Mouse (Mus musculus): ENCODE measurements at regions not wholly inside any gene's neighbourhood (a gene's known extent, or its start where the extent isn't known, plus 50 kb on each side); places are given as distances from the start of the nearest gene placed in this dataset.

DNA sequence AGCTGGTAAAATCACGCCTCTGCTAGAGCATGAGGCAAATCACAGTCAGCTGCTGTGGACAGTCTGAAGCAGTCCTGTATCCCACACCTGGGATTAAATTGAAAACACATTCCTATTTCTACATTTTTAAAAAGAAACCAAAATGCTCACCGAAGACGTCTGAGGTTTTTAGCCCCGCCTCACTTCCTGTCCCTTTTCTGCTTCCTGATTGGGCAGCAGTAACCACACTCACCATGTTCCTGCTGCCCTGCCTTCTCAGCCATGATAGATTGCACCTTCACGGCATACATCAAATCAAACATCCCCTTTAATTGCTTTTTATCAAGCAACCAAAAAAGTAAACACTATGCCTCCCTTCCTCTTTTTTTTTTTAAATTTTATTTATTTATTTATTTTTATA is 150.1 kb upstream of the Jarid2 start:
- DNase-seq = no peak

- DNase-seq = no peak
Observed at GRCm38 (mm10) chr13:44580156-44580736, 149.0 kb upstream of the Jarid2 start.

DNA sequence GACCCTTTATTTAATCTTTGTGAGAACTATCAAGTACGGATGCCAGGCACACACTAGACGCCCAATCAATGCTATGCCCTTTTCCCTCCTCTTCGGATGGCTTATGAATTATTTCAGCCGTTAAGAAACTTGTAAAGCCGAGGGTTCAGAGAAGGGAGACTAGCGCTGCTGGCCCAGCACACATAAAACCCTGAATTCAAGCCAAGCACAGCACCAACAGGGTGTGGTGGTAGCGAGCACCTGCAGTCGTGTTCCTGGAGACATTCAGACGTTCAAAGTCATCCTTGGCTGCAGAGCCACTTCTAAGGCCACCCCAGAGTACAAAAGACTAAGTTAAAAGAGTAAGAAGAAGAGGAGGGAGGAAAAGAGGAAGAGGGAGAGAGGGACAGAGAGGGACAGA is 148.5 kb upstream of the Jarid2 start:
- peak in 1 of 2 experiments; percentile 19 for DNase-seq

DNA sequence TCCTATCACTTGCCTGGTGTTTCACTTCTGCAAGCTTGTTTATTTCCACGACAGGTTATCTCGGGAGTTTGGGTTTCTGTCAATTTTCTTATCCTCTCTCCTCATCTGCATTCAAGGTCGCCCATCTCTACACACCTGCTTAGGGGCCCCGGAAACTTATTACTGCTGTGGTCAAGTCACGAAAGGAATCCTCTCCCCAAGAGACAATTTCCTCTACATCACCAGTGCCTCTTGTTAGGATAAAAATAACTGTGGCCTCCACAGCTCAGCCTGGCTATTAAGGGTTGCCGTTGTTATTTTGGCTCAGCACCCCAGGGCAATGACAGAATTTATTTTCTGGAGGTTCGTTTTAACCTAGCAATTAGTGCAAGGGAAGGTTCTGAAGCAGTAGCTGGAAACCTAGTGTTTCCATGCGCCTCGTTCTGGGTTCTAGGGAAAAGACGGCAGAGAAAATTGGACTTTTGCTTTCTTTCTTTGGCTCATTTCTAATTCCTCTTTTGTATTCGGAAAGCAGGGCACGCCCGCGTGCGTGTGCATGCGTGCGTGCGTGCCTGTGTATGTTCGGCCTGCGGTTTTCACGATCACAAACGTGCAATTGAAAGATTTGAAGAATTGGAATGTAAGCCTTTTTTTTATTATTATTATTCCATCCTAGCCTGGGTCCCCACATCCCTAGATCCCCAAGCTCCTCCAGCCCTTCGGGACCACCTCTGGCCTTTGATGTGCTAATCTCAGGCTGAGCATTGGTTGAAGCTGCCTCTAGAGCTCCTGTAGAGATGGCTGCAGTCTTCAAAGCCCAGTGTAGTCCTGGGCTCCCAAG is 147.1 kb upstream of the Jarid2 start:
- DNase-seq = no peak

- DNase-seq = no peak
Observed at GRCm38 (mm10) chr13:44582767-44583085, 146.5 kb upstream of the Jarid2 start.

- DNase-seq = no peak
Observed at GRCm38 (mm10) chr13:44583614-44584013, 145.7 kb upstream of the Jarid2 start.

- DNase-seq = no peak
Observed at GRCm38 (mm10) chr13:44584151-44584550, 145.1 kb upstream of the Jarid2 start.

- no peak for DNase-seq
Observed at GRCm38 (mm10) chr13:44584551-44584950, 144.7 kb upstream of the Jarid2 start.

DNA sequence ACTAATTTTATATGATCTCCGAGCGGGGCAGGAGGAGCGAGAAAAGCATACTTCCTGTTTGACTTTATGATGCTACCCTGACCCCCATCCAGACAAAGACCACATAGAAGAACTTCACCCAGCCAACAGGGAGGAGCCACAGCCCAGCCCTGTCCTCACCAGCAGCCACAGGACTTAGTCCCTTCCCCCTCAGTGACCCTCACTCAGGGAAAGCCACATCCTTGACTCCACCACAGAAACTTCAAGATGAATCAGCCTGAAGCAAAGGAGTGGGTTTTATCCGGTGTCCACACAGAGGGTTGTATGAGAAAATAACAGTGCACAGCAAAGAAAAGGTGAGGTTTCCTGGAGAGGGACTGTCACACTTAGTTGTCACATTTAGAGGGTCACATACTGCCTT is 141.4 kb upstream of the Jarid2 start:
- no peak for DNase-seq

GRCm38 (mm10) chr13:44594645-44595044 is 134.6 kb upstream of the Jarid2 start:
- no peak for DNase-seq

DNA sequence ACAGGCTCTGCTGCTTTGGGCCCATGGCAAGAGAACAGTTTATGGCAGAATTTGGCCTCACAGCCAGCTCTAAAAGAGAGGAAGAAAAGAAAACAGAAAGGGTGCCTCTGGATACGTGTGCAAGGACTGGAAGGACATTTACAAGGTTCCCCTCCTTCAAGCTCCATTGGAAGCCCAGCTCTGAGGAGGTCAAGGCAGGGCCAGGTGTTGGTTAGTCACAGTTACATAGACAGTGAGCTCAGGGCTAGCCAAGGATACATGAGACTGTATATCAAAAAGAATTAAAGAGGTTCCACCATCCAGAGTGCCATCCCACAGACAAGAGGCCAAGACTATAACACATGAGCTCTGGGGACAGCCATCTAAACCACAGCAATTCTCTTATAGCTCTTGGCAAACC is 131.6 kb upstream of the Jarid2 start:
- no peak for DNase-seq

DNA sequence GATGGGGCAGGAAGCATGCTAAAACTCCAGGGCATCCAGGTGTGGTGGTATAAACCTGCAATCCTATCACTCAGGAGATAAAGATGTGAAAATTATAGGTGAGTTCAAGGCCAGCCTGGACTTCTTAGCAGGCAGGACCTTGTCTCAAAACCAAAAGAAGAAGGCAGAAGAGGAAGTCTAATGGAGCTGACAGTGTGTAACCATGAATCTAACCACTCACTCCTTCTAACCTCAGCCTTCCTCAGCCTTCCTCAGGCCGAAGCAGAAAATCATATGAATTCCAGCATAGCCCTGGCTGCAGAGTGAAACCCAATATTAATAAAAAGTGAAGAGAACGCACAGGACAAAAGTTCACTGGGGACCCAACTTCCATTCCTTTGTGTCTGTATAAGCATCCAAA is 128.2 kb upstream of the Jarid2 start:
- DNase-seq = no peak

- DNase-seq = no peak
Observed at GRCm38 (mm10) chr13:44602658-44603057, 126.6 kb upstream of the Jarid2 start.

- DNase-seq = no peak
Observed at GRCm38 (mm10) chr13:44607316-44608285, 121.7 kb upstream of the Jarid2 start.

DNA sequence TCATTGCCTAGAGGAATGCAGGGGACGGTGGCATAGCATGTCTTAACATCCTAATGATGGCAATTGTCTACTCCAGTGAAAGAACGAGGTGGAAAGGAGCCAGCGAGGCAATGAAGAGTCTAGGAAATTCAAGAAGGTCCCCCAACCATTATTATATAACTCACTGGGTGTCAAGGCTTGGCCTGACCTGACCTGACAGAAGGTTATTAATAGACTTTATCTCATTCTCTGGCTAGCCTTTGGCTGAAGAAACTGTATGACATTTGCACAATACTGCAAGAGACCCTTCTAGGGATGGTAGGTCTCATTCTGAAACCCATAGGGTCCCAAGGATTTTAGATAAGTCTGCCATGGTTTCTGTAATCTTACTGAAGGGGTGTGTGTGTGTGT is 121.0 kb upstream of the Jarid2 start:
- no peak for DNase-seq

- no peak for DNase-seq
Observed at GRCm38 (mm10) chr13:44608681-44609335, 120.5 kb upstream of the Jarid2 start.

- DNase-seq = no peak
Observed at GRCm38 (mm10) chr13:44609606-44610005, 119.7 kb upstream of the Jarid2 start.

GRCm38 (mm10) chr13:44615696-44616095 is 113.6 kb upstream of the Jarid2 start:
- DNase-seq = no peak

GRCm38 (mm10) chr13:44618368-44618767 is 110.9 kb upstream of the Jarid2 start:
- no peak for DNase-seq

DNA sequence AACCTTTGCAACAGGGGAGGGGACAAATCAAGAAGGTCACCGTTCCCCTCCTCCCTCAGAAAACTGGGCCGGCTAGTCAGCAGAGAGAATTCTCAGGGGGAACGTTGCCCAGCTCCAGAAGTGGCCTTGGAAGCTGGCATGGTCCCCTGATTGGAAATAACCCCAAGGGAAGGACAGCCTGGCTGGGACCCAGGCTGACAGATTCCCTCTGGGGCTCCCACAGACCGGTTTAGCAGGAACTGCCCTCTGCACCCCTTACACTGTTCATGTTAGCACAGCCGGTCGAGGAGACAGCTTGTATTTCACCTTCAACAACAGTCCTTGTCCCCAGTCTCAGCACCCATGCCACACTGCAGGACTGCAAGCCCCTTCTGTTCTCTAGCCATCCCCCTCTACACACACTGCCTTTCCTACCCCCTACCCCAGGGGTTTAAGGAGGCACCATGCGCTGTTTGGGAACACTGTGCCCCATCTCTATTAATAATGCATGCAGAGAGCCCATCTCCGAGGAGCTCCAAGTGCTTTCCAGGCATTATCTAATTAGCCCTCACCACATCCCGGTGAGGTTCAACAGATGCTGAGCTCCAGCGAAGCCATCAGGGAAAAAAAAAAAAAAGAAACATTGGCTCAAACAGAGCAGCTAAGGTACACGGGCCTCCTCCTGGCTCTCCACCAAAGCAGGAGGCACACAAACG is 106.5 kb upstream of the Jarid2 start:
- no peak for DNase-seq

DNA sequence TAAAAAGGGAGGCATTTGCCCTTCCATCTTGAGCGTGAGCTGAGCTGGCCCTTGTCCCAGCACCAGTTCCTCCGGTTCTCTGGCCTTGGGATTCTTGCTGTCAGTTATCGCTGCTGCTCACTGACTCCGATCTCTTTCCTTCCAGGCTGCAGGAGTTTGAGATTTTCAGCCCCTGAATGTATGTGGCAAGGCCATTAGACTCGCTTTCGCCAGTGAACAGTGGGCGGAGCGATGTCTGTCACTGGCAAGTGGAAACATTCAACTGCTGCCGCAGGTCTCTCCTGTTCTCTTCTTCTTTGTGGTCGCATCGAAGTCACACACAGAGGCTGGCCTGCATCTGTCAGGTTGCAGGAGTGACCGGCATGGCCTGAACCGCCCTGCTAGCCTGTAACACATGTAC is 104.6 kb upstream of the Jarid2 start:
- peak; percentile 11 to 31 for DNase-seq

GRCm38 (mm10) chr13:44625792-44626191 is 103.5 kb upstream of the Jarid2 start:
- DNase-seq = no peak
